ENCODE assay signal across 23 mouse cellular contexts in genomic region chr9:119994207-119994606, GRCm38 (mm10). TPM values are rescaled to one million over a fixed set of nuclear protein-coding genes. Genes with fewer than 3 reads are reported as not detected.
DNase-seq lines count a peak whose midpoint lies in the region; ATAC-seq and TF ChIP-seq lines count a peak whose summit lies in the region.
"Had no signal": no experiment of that assay in that cellular context is flagged by ENCODE, and none has a peak within 500 bp of the region (broad histone marks: within the 10 kb centered on the region; RNA-seq: fewer than 3 reads in every experiment).

No protein-coding gene starts in this region.

- dilution Hi-C loops in CH12.LX (cut with MboI; ENCODE audit: extremely low pct_ligation_motif_present, extremely low pct_unique_long_range_greater_than_20kb, low sequenced_read_pairs), result no loop called here

- no peaks in the 10 kb centered on the region for H3K36me3 ChIP-seq in CH12.LX (replicated peaks in 1 of 2; ENCODE audit: control insufficient read depth in 1 of 2, insufficient read depth in 1 of 2, low read length in 1 of 2)
- H3K36me3 ChIP-seq in megakaryocyte, embryonic 14.5 days (replicated peaks; ENCODE audit: low read length), result no peaks in the 10 kb centered on the region
- H3K36me3 ChIP-seq in forebrain, embryonic 15.5 days, result no peaks in the 10 kb centered on the region
- H3K36me3 ChIP-seq in forebrain, embryonic 10.5 days (replicated peaks), result no peaks in the 10 kb centered on the region
- H3K36me3 ChIP-seq: hindbrain, embryonic 10.5 days; limb, embryonic 12.5 days; liver, embryonic 12.5 days; midbrain, embryonic 13.5 days; neural tube, embryonic 13.5 days had no signal

- no peak overlapping the region for H3K9ac ChIP-seq in CH12.LX (ENCODE audit: insufficient read depth, low read depth)
- H3K9ac ChIP-seq in forebrain, embryonic 15.5 days (replicated peaks), result no peak overlapping the region
- H3K9ac ChIP-seq: forebrain, embryonic 13.5 days; limb, embryonic 12.5 days; liver, embryonic 12.5 days; midbrain, embryonic 13.5 days; neural tube, embryonic 13.5 days had no signal

- no peak overlapping the region for H3K4me3 ChIP-seq in CH12.LX (replicated peaks in 1 of 3; ENCODE audit: low read depth in 2 of 3, low read length in 2 of 3, poor library complexity in 1 of 3)
- peak overlapping the region; percentile 42 for H3K4me3 ChIP-seq in megakaryocyte, embryonic 14.5 days (replicated peaks)
- H3K4me3 ChIP-seq in forebrain, embryonic 15.5 days, result no peak overlapping the region
- no peak overlapping the region for H3K4me3 ChIP-seq in forebrain, embryonic 10.5 days
- H3K4me3 ChIP-seq: forebrain, embryonic 13.5 days; hindbrain, embryonic 10.5 days; limb, embryonic 12.5 days; liver, embryonic 12.5 days; midbrain, embryonic 13.5 days; neural tube, embryonic 13.5 days had no signal

- WGBS in forebrain, embryonic 15.5 days, result 86% methylated on average over 7 of the region's 7 CpGs
- 76% methylated on average over 7 of the region's 7 CpGs for WGBS in forebrain, embryonic 10.5 days

- 0 out of 2 replicates have a peak, but pooled peaks have one; percentile 18 for ATAC-seq in common myeloid progenitor, adult 5-6 weeks (replicated peaks; ENCODE audit: low read depth, poor library complexity, severe bottlenecking)
- no peak for ATAC-seq in forebrain, embryonic 15.5 days (replicated peaks)
- ATAC-seq: forebrain, embryonic 13.5 days; hindbrain, postnatal 0 days; liver, embryonic 12.5 days; midbrain, embryonic 13.5 days; Patski had no signal

- H3K4me1 ChIP-seq in CH12.LX (ENCODE audit: control insufficient read depth in 1 of 2, insufficient read depth in 2 of 2), result peaks cover 21 to 31% of the 10 kb centered on the region in 2 experiments
- peaks cover 52% of the 10 kb centered on the region for H3K4me1 ChIP-seq in megakaryocyte, embryonic 14.5 days
- H3K4me1 ChIP-seq in forebrain, embryonic 15.5 days, result no peaks in the 10 kb centered on the region
- H3K4me1 ChIP-seq in forebrain, embryonic 10.5 days, result peaks cover 8% of the 10 kb centered on the region
- H3K4me1 ChIP-seq: forebrain, embryonic 13.5 days; hindbrain, embryonic 10.5 days; limb, embryonic 12.5 days; midbrain, embryonic 13.5 days; neural tube, embryonic 13.5 days had no signal

- TF ChIP-seq CTCF in CH12.LX (conservative IDR thresholded peaks at IDR 0.05 in 1 of 2, IDR thresholded peaks at IDR 0.05 in 1 of 2; ENCODE audit: low read depth in 2 of 2, low read length in 2 of 2), result no peak

- no peak for TF ChIP-seq EP300 in CH12.LX (IDR thresholded peaks at IDR 0.05; ENCODE audit: low read length)

- no peak overlapping the region for H3K4me2 ChIP-seq in CH12.LX (ENCODE audit: insufficient read depth, low read depth, poor library complexity, severe bottlenecking)
- no peak overlapping the region for H3K4me2 ChIP-seq in forebrain, embryonic 15.5 days (replicated peaks)
- H3K4me2 ChIP-seq: forebrain, embryonic 13.5 days; limb, embryonic 12.5 days; liver, embryonic 12.5 days; midbrain, embryonic 13.5 days; neural tube, embryonic 13.5 days had no signal

- TF ChIP-seq RAD21 in CH12.LX (IDR thresholded peaks at IDR 0.05; ENCODE audit: low read depth, low read length), result no peak

- no peaks in the 10 kb centered on the region for H3K79me2 ChIP-seq in CH12.LX (replicated peaks; ENCODE audit: control insufficient read depth, extremely low read depth, insufficient read depth, poor library complexity, severe bottlenecking)

- DNase-seq in 416B (ENCODE audit: low read depth) (peak; percentile 42), CH12.LX (ENCODE audit: extremely low read depth) (no peak)
- no peak for DNase-seq in forebrain, embryonic 10.5 days (ENCODE audit: extremely low spot score, low spot score)
- DNase-seq in right cerebral cortex, adult 18-20 months, result no peak
- DNase-seq: adrenal gland, postnatal 36 days; cerebellum, adult 11-12 months; cerebellum, postnatal 25 days; gastrocnemius, postnatal 25 days; kidney, adult 9 months; kidney, postnatal 25 days; lung, adult 2 months; lung, postnatal 4 days had no signal

- in situ Hi-C loops in CH12.LX (cut with MboI; ENCODE audit: low pct_ligation_motif_present, low pct_unique_long_range_greater_than_20kb, low sequenced_read_pairs), result no loop called here

- TF ChIP-seq POLR2A in CH12.LX (IDR thresholded peaks at IDR 0.05; ENCODE audit: low read depth, low read length), result no peak

- H3K9me3 ChIP-seq in CH12.LX (replicated peaks; ENCODE audit: low read length), result peaks cover 4% of the 10 kb centered on the region
- H3K9me3 ChIP-seq in megakaryocyte, embryonic 14.5 days, result no peaks in the 10 kb centered on the region
- no peaks in the 10 kb centered on the region for H3K9me3 ChIP-seq in forebrain, embryonic 15.5 days
- H3K9me3 ChIP-seq in forebrain, embryonic 10.5 days, result no peaks in the 10 kb centered on the region
- H3K9me3 ChIP-seq: forebrain, embryonic 13.5 days; hindbrain, embryonic 10.5 days; limb, embryonic 12.5 days; liver, embryonic 12.5 days; midbrain, embryonic 13.5 days; neural tube, embryonic 13.5 days had no signal

- H3K27ac ChIP-seq in CH12.LX (ENCODE audit: insufficient read depth, low read depth), result 0 out of 2 replicates have a peak overlapping the region, but pooled peaks have one; percentile 2
- H3K27ac ChIP-seq in forebrain, embryonic 15.5 days (replicated peaks), result no peak overlapping the region
- no peak overlapping the region for H3K27ac ChIP-seq in forebrain, embryonic 10.5 days
- H3K27ac ChIP-seq: forebrain, embryonic 13.5 days; hindbrain, embryonic 10.5 days; hindbrain, postnatal 0 days; limb, embryonic 12.5 days; liver, embryonic 12.5 days; midbrain, embryonic 13.5 days; neural tube, embryonic 13.5 days had no signal

- H3K27me3 ChIP-seq in CH12.LX (replicated peaks), result peaks cover 4% of the 10 kb centered on the region
- H3K27me3 ChIP-seq in megakaryocyte, embryonic 14.5 days (replicated peaks), result peaks cover 5% of the 10 kb centered on the region
- H3K27me3 ChIP-seq in forebrain, embryonic 15.5 days, result no peaks in the 10 kb centered on the region
- H3K27me3 ChIP-seq in forebrain, embryonic 10.5 days (ENCODE audit: poor library complexity, severe bottlenecking), result 0 out of 2 replicates have a peak, but pooled peaks cover 10% of the 10 kb centered on the region
- H3K27me3 ChIP-seq: liver, embryonic 12.5 days; Patski had no signal

TF ChIP-seq in CH12.LX, 34 proteins besides CTCF, POLR2A, EP300 and RAD21 (continues in another document):
- no peak for TF ChIP-seq ZKSCAN1 (IDR thresholded peaks at IDR 0.05; ENCODE audit: borderline replicate concordance, low read depth, low read length)
- TF ChIP-seq ZMIZ1 (IDR thresholded peaks at IDR 0.05; ENCODE audit: low read depth, low read length), result no peak
- no peak for TF ChIP-seq ZNF384 (IDR thresholded peaks at IDR 0.05; ENCODE audit: low read depth, low read length)
- no peak for TF ChIP-seq POLR2AphosphoS2 (IDR thresholded peaks at IDR 0.05; ENCODE audit: low read depth, low read length)
- TF ChIP-seq USF1 (IDR thresholded peaks at IDR 0.05; ENCODE audit: low read depth, low read length), result no peak
- no peak for TF ChIP-seq GABPA (IDR thresholded peaks at IDR 0.05; ENCODE audit: insufficient replicate concordance, low read depth, low read length)
- TF ChIP-seq ZC3H11A (IDR thresholded peaks at IDR 0.05; ENCODE audit: low read depth, low read length), result no peak
- no peak for TF ChIP-seq PAX5 (IDR thresholded peaks at IDR 0.05; ENCODE audit: low read length)
- no peak for TF ChIP-seq JUN (IDR thresholded peaks at IDR 0.05; ENCODE audit: insufficient read depth, low read depth, low read length)
- peak; percentile 65; the same call in 1 of the 2 replicates for TF ChIP-seq MAFK (IDR thresholded peaks at IDR 0.05; ENCODE audit: insufficient replicate concordance, low read length)
- 0 out of 2 replicates have a peak, but pooled peaks have one; percentile 13 for TF ChIP-seq ETS1 (conservative IDR thresholded peaks at IDR 0.05; ENCODE audit: low read depth, low read length)
- no peak for TF ChIP-seq MEF2A (IDR thresholded peaks at IDR 0.05; ENCODE audit: borderline replicate concordance, low read depth, low read length)

RNA-seq across cellular contexts. Expression of gene Csrnp1, which starts 9.7 kb away (rescaled TPM):
- 15.5 and 15.7 TPM in 2 replicates for total RNA-seq in CH12.LX (2012; rRNA removed)
- 5.7 and 8.6 TPM in 2 replicates for total RNA-seq in CH12.LX (2014; rRNA removed)
- 7.8 and 8.1 TPM in 2 replicates for polyA plus RNA-seq in CH12.LX (2012; ENCODE audit: insufficient read length, low read depth)
- 11.9 and 16.9 TPM in 2 replicates for total RNA-seq in common myeloid progenitor, adult 5-6 weeks (2017)
- polyA plus RNA-seq in megakaryocyte, embryonic 14.5 days (2012; ENCODE audit: insufficient read depth, low replicate concordance), result 10.6 and 25.7 TPM in 2 replicates
- 1.6 and 2.0 TPM in 2 replicates for polyA plus RNA-seq in forebrain, embryonic 15.5 days (2015; fragmentation: Nextera tagmentation; extraction: Ambion mirVana)
- polyA plus RNA-seq in forebrain, embryonic 10.5 days (2016; fragmentation: Nextera tagmentation; extraction: Ambion mirVana), result 3.3 and 4.2 TPM in 2 replicates

RNA-seq across cellular contexts. Expression of gene Xirp1, which starts 29.2 kb away (rescaled TPM):
- not detected in 2 replicates for total RNA-seq in CH12.LX (2012; rRNA removed)
- not detected in 2 replicates for total RNA-seq in CH12.LX (2014; rRNA removed)
- not detected in 2 replicates for polyA plus RNA-seq in CH12.LX (2012; ENCODE audit: insufficient read length, low read depth)
- total RNA-seq in common myeloid progenitor, adult 5-6 weeks (2017), result not detected in 2 replicates
- polyA plus RNA-seq in megakaryocyte, embryonic 14.5 days (2012; ENCODE audit: insufficient read depth, low replicate concordance), result not detected in 2 replicates
- polyA plus RNA-seq in forebrain, embryonic 15.5 days (2015; fragmentation: Nextera tagmentation; extraction: Ambion mirVana), result not detected in 2 replicates
- polyA plus RNA-seq in forebrain, embryonic 10.5 days (2016; fragmentation: Nextera tagmentation; extraction: Ambion mirVana), result not detected in 2 replicates
- polyA plus RNA-seq: forebrain, embryonic 13.5 days had no signal

RNA-seq across cellular contexts. Expression of gene Ttc21a, which starts 56.8 kb away (rescaled TPM):
- total RNA-seq in CH12.LX (2012; rRNA removed) (0.13 and 0.21 TPM in 2 replicates), CH12.LX (2014; rRNA removed) (0.19 TPM in 1 of 2 replicates, not detected in the other)
- polyA plus RNA-seq in CH12.LX (2012; ENCODE audit: insufficient read length, low read depth), result 0.47 and 0.48 TPM in 2 replicates
- 0.15 and 0.46 TPM in 2 replicates for total RNA-seq in common myeloid progenitor, adult 5-6 weeks (2017)
- 0.26 TPM in 1 of 2 replicates, not detected in the other for polyA plus RNA-seq in megakaryocyte, embryonic 14.5 days (2012; ENCODE audit: insufficient read depth, low replicate concordance)
- polyA plus RNA-seq in forebrain, embryonic 15.5 days (2015; fragmentation: Nextera tagmentation; extraction: Ambion mirVana), result 0.57 and 0.69 TPM in 2 replicates
- polyA plus RNA-seq in forebrain, embryonic 10.5 days (2016; fragmentation: Nextera tagmentation; extraction: Ambion mirVana), result 0.31 and 0.42 TPM in 2 replicates
- total RNA-seq: gastrocnemius, postnatal 25 days had no signal

RNA-seq across cellular contexts. Expression of gene Gorasp1, which starts 56.8 kb away (rescaled TPM):
- total RNA-seq in CH12.LX (2012; rRNA removed) (10.9 and 12.6 TPM in 2 replicates), CH12.LX (2014; rRNA removed) (8.7 TPM in 2 replicates)
- polyA plus RNA-seq in CH12.LX (2012; ENCODE audit: insufficient read length, low read depth), result 8.6 and 9.2 TPM in 2 replicates
- 6.3 and 11.6 TPM in 2 replicates for total RNA-seq in common myeloid progenitor, adult 5-6 weeks (2017)
- polyA plus RNA-seq in megakaryocyte, embryonic 14.5 days (2012; ENCODE audit: insufficient read depth, low replicate concordance), result 11.6 and 11.7 TPM in 2 replicates
- 25.5 and 26.2 TPM in 2 replicates for polyA plus RNA-seq in forebrain, embryonic 15.5 days (2015; fragmentation: Nextera tagmentation; extraction: Ambion mirVana)
- polyA plus RNA-seq in forebrain, embryonic 10.5 days (2016; fragmentation: Nextera tagmentation; extraction: Ambion mirVana), result 29.9 and 30.4 TPM in 2 replicates
